Mouse (Mus musculus) heart, adult 2 months (tissue): ENCODE data around the gene Glipr2.
A peak's percentile ranks its signal among the peaks of the same experiment; 100 is the strongest.

ENCODE experiments used
- CTCF ChIP-seq: fragments of 200-600 bp; IDR thresholded peaks from 2 replicates; pipeline ENCODE4 v1.8.1; 2022; ENCODE audit warnings: antibody characterized with exemption, mild to moderate bottlenecking, moderate library complexity
- POLR2A ChIP-seq: fragments of 200-500 bp; IDR thresholded peaks from 2 replicates; pipeline ENCODE4 v1.6.1; 2011; ENCODE audit warnings: mild to moderate bottlenecking, low read depth, low read length, control low read depth; ENCODE audit not compliant: insufficient read depth

GRCm38 (mm10) chr4:43982053-43982732 lies 25.0 kb downstream of the Glipr2 start:
- TF ChIP-seq POLR2A: no peak
- peak; percentile 98 for TF ChIP-seq CTCF
